In genomic region chr11:111964066-111964465, GRCm38 (mm10) we compare ENCODE assay signal across 14 mouse cellular contexts.
"Had no signal": no experiment of that assay in that cellular context is flagged by ENCODE, and none has a peak within 500 bp of the region (broad histone marks: within the 10 kb centered on the region; RNA-seq: fewer than 3 reads in every experiment).

No protein-coding gene starts in this region.

- DNase-seq: kidney, adult 2 months; kidney, postnatal 14 days; liver; liver, embryonic 13.5 days; liver, postnatal 0 days; right cerebral cortex, postnatal 4 days; spleen, adult 18-20 months; thymus, adult 18-20 months; thymus, postnatal 25 days had no signal

- H3K9me3 ChIP-seq: kidney, embryonic 15.5 days; liver, embryonic 13.5 days; lung, embryonic 15.5 days; midbrain, embryonic 10.5 days; midbrain, embryonic 15.5 days had no signal

- H3K27me3 ChIP-seq: kidney, embryonic 15.5 days; liver, embryonic 13.5 days; lung, embryonic 15.5 days; midbrain, embryonic 15.5 days had no signal

- H3K4me1 ChIP-seq: kidney, embryonic 15.5 days; liver, embryonic 13.5 days; lung, embryonic 15.5 days; midbrain, embryonic 10.5 days; midbrain, embryonic 15.5 days had no signal

- H3K4me3 ChIP-seq: kidney, embryonic 15.5 days; liver, embryonic 13.5 days; lung, embryonic 15.5 days; midbrain, embryonic 10.5 days; midbrain, embryonic 15.5 days had no signal

- H3K4me2 ChIP-seq: kidney, embryonic 15.5 days; liver, embryonic 13.5 days; lung, embryonic 15.5 days; midbrain, embryonic 15.5 days had no signal

- H3K9ac ChIP-seq: kidney, embryonic 15.5 days; liver, embryonic 13.5 days; liver, postnatal 0 days; lung, embryonic 15.5 days; midbrain, embryonic 15.5 days had no signal

- H3K27ac ChIP-seq: kidney, embryonic 15.5 days; liver, embryonic 13.5 days; lung, embryonic 15.5 days; midbrain, embryonic 10.5 days; midbrain, embryonic 15.5 days had no signal

- ATAC-seq: intestine, embryonic 16.5 days; liver, postnatal 0 days; midbrain, embryonic 15.5 days had no signal

- H3K36me3 ChIP-seq: kidney, embryonic 15.5 days; liver, embryonic 13.5 days; lung, embryonic 15.5 days; midbrain, embryonic 10.5 days; midbrain, embryonic 15.5 days had no signal
